Comparison of ENCODE assay signal across 8 mouse cellular contexts in genomic region chr16:49839681-49840535, GRCm38 (mm10). TPM values are rescaled to one million over a fixed set of nuclear protein-coding genes. Genes with fewer than 3 reads are reported as not detected.
A peak's percentile ranks its signal among the peaks of the same experiment; 100 is the strongest.
DNase-seq lines count a peak whose midpoint lies in the region; ATAC-seq and TF ChIP-seq lines count a peak whose summit lies in the region.

No protein-coding gene starts in this region.

- H3K9ac ChIP-seq in neural tube, embryonic 11.5 days (ENCODE audit: low read length), result no peak overlapping the region
- no peak overlapping the region for H3K9ac ChIP-seq in forebrain, postnatal 0 days
- no peak overlapping the region for H3K9ac ChIP-seq in kidney, embryonic 15.5 days

- ATAC-seq in neural tube, embryonic 11.5 days (ENCODE audit: insufficient read depth, low FRiP score, low TSS enrichment), result peak; percentile 40; the same call in 1 of the 2 replicates
- peak; percentile 65 for ATAC-seq in forebrain, postnatal 0 days
- peak; percentile 90 for ATAC-seq in kidney, embryonic 15.5 days (replicated peaks; ENCODE audit: low FRiP score)

- WGBS in neural tube, embryonic 11.5 days, result 61% methylated on average over 15 of the region's 15 CpGs
- 59% methylated on average over 15 of the region's 15 CpGs for WGBS in forebrain, postnatal 0 days
- WGBS in kidney, embryonic 15.5 days, result 51% methylated on average over 15 of the region's 15 CpGs

- H3K9me3 ChIP-seq in neural tube, embryonic 11.5 days (ENCODE audit: control insufficient read depth, low read length), result no peaks in the 10 kb centered on the region
- no peaks in the 10 kb centered on the region for H3K9me3 ChIP-seq in forebrain, postnatal 0 days (ENCODE audit: low read length)
- H3K9me3 ChIP-seq in kidney, embryonic 15.5 days (replicated peaks), result no peaks in the 10 kb centered on the region

- H3K4me3 ChIP-seq in neural tube, embryonic 11.5 days (ENCODE audit: low read depth, low read length), result no peak overlapping the region
- H3K4me3 ChIP-seq in brown adipose tissue, adult 24 weeks (ENCODE audit: insufficient read depth, low read depth, low read length), result no peak overlapping the region
- H3K4me3 ChIP-seq in forebrain, postnatal 0 days (ENCODE audit: low read depth, low read length), result no peak overlapping the region
- H3K4me3 ChIP-seq in kidney, embryonic 15.5 days (replicated peaks), result no peak overlapping the region

- intact Hi-C loops in gastrocnemius, postnatal 36 days (cut with DNase I), result no loop called here

- no peak overlapping the region for H3K4me2 ChIP-seq in neural tube, embryonic 11.5 days (ENCODE audit: low read depth)
- H3K4me2 ChIP-seq in forebrain, postnatal 0 days (ENCODE audit: low read depth), result no peak overlapping the region
- H3K4me2 ChIP-seq in kidney, embryonic 15.5 days, result 0 out of 2 replicates have a peak overlapping the region, but pooled peaks have one; percentile 3

- H3K4me1 ChIP-seq in neural tube, embryonic 11.5 days (ENCODE audit: control insufficient read depth, insufficient read depth, low read length), result no peaks in the 10 kb centered on the region
- H3K4me1 ChIP-seq in brown adipose tissue, adult 24 weeks (ENCODE audit: control insufficient read depth, insufficient read depth, insufficient read length, low read length), result no peaks in the 10 kb centered on the region
- no peaks in the 10 kb centered on the region for H3K4me1 ChIP-seq in forebrain, postnatal 0 days (ENCODE audit: insufficient read depth)
- H3K4me1 ChIP-seq in kidney, embryonic 15.5 days, result peaks cover 12% of the 10 kb centered on the region

- TF ChIP-seq CTCF in forebrain, postnatal 0 days (IDR thresholded peaks at IDR 0.05; ENCODE audit: low read depth), result no peak

- no peaks in the 10 kb centered on the region for H3K36me3 ChIP-seq in neural tube, embryonic 11.5 days (ENCODE audit: control insufficient read depth, insufficient read depth, low read length)
- no peaks in the 10 kb centered on the region for H3K36me3 ChIP-seq in forebrain, postnatal 0 days (ENCODE audit: insufficient read depth)
- no peaks in the 10 kb centered on the region for H3K36me3 ChIP-seq in kidney, embryonic 15.5 days
- H3K36me3 ChIP-seq in splenic B cell, adult 2 months (ENCODE audit: control insufficient read depth, insufficient read depth, low read length, poor library complexity, severe bottlenecking), result no peaks in the 10 kb centered on the region

- DNase-seq in neural tube, embryonic 11.5 days (ENCODE audit: low spot score), result peak; percentile 19
- no peak for DNase-seq in neural tube, embryonic 10.5 days (ENCODE audit: extremely low spot score, low spot score)
- peak; percentile 46 for DNase-seq in forebrain, postnatal 0 days
- DNase-seq in lung, postnatal 4 days, result peak; percentile 68 to 71
- DNase-seq in splenic B cell, adult 2 months (ENCODE audit: low read depth, low spot score), result peak; percentile 80
- DNase-seq in gastrocnemius, postnatal 36 days, result no peak

- no peaks in the 10 kb centered on the region for H3K27me3 ChIP-seq in neural tube, embryonic 11.5 days (ENCODE audit: control insufficient read depth, insufficient read depth, low read length)
- no peaks in the 10 kb centered on the region for H3K27me3 ChIP-seq in forebrain, postnatal 0 days (ENCODE audit: insufficient read depth, low read length)
- H3K27me3 ChIP-seq in kidney, embryonic 15.5 days, result no peaks in the 10 kb centered on the region
- no peaks in the 10 kb centered on the region for H3K27me3 ChIP-seq in splenic B cell, adult 2 months (ENCODE audit: control insufficient read depth, insufficient read depth, low read length, poor library complexity, severe bottlenecking)

- H3K27ac ChIP-seq in neural tube, embryonic 11.5 days (ENCODE audit: low read depth, low read length), result no peak overlapping the region
- peak overlapping the region; percentile 69 for H3K27ac ChIP-seq in brown adipose tissue, adult 24 weeks (replicated peaks; ENCODE audit: low read depth, low read length)
- H3K27ac ChIP-seq in forebrain, postnatal 0 days (ENCODE audit: low read depth, low read length), result no peak overlapping the region
- H3K27ac ChIP-seq in kidney, embryonic 15.5 days, result peak overlapping the region; percentile 22; the same call in 1 of the 2 replicates

RNA-seq across cellular contexts. Expression of gene Cd47, which starts 39.6 kb away (rescaled TPM):
- 63.8 and 68.6 TPM in 2 replicates for polyA plus RNA-seq in neural tube, embryonic 11.5 days (2014; fragmentation: Nextera tagmentation; extraction: Ambion mirVana)
- 45.9 and 49.9 TPM in 2 replicates for polyA plus RNA-seq in brown adipose tissue, adult 24 weeks (2012; ENCODE audit: insufficient read depth, insufficient read length, missing spikeins)
- total RNA-seq in forebrain, postnatal 0 days (2014; rRNA removed), result 46.4 and 47.3 TPM in 2 replicates
- 135 and 210 TPM in 2 replicates for polyA plus RNA-seq in forebrain, postnatal 0 days (2015; fragmentation: Nextera tagmentation; extraction: Ambion mirVana)
- polyA plus RNA-seq in kidney, embryonic 15.5 days (2015; fragmentation: Nextera tagmentation; extraction: Ambion mirVana), result 78.3 and 84.1 TPM in 2 replicates
- total RNA-seq in gastrocnemius, postnatal 36 days (2021), result 10 to 100 TPM; 25.5 to 26.8 TPM

Comparison
In these comparisons a context has a peak if more than half of its experiments do, and no peak if none do; other contexts are left out.
1. DNase-seq: peak in neural tube, embryonic 11.5 days (single experiment), forebrain, postnatal 0 days (single experiment), lung, postnatal 4 days (2 of 2) and splenic B cell, adult 2 months (single experiment); none in neural tube, embryonic 10.5 days (single experiment) and gastrocnemius, postnatal 36 days (0 of 2).
2. ATAC-seq: peak in every context shown above with its lines; median percentile 90 in kidney, embryonic 15.5 days; 65 in forebrain, postnatal 0 days; 40 in neural tube, embryonic 11.5 days.
3. H3K27ac ChIP-seq: peak in brown adipose tissue, adult 24 weeks (single experiment) and kidney, embryonic 15.5 days (single experiment); none in neural tube, embryonic 11.5 days (single experiment) and forebrain, postnatal 0 days (single experiment).